Mouse (Mus musculus) kidney, postnatal 10 days (tissue): ENCODE results near the gene Sdk1.

Experiments used
- DNase-seq: peaks from one replicate; pipeline ENCODE4 v3.0.0; 2021; ENCODE audit warnings: mixed read lengths

Sdk1 gene

DNA sequence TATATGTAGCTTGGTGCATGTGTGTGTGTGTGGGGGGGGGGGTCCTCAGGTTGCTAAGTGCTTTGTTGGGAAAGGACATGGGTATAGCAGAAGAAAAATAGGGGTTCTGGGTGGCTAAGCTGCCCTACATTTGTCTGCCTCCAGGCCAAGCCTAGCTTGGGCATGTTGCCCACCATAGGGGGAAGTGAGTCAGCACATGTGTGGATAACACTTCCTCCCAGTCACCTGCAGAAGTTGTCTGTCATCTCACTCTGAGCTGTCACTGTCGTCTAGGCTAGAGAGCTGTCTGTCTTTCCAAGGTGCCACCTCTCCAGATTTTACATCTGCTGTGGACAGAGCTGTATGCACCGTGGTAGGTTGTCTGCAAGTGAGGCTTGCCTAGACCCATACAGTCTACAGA, 539.9 kb downstream of the Sdk1 start:
- no peak for DNase-seq

DNA sequence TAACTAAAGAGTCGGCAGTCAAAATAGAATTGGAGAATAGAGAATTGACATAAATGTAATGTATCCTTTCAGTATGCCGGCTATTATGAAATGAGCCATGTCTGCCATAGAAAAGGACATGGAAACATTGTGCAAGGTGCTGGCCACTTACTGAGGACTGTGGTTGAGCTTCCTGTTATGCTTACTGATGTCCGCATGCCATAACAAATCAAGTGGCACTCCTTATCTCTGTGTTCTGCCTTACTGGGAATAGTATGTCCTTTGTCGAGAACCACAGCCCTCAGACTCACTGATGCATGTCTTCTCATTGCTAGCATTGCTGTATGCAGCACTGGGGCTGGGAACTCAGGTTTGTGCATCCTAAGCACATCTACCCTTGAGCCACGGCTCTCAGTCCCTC, 541.0 kb downstream of the Sdk1 start:
- DNase-seq: no peak

DNA sequence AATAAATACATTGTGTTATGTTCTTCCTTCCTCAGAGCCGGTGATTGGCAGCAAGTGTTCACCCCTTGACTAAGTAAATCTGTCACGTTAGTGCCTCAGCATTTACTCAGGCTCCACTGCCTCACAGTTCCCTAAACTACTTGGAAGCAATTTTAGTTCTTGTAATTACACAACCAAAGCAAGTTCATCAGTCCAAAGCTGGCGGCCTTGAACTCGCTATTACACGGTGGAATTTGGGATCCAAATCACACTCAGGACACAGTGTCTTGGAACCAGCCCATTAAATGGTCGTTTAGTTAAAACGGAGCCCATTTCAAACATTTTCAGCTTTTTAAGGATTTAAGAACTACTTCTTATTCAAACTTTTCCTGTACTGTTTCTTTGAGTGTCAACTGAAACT, 542.2 kb downstream of the Sdk1 start:
- DNase-seq: no peak

DNA sequence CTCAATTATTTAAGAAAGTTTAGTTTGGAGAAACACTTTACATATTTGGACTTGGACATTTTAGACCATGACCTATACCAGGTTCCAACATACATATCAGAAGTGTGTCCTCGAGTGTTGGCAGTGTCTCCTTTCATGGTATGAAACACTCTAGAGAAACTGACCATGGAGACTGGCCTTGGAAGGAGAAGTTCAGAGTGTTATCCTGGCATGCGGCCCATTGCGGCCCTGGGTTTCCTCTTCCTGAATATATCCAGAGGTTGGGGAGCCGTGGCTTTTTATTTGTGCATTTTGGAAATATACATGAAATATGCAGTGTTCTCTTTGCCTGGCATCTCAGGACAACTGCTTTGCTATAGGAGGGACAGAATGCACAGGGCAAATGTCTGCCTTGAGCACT, 552.6 kb downstream of the Sdk1 start:
- DNase-seq: no peak

DNA sequence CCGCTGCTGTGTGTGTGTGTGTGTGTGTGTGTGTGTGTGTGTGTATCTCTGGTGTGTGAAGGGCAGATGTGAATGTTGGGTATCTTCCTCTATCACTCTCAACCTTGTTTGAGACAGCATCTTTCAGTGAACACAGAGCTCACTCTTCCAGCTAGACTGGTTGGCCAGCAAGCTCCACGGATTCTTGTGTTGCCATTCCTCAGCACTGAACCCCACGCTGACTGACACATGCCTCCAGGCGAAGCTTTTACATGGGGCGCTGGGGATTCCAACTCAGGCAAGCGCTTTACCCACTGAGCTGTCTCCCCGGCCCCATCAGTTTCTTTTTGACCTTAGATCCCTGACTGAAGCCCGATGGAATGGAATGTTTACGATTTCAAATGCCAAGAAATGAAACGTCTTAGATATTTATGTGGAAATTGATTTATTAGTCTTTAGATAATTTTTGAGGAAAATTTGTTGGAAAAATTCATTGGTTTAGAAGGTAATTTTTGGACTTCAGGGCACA, 582.6 kb downstream of the Sdk1 start:
- DNase-seq: no peak

DNA sequence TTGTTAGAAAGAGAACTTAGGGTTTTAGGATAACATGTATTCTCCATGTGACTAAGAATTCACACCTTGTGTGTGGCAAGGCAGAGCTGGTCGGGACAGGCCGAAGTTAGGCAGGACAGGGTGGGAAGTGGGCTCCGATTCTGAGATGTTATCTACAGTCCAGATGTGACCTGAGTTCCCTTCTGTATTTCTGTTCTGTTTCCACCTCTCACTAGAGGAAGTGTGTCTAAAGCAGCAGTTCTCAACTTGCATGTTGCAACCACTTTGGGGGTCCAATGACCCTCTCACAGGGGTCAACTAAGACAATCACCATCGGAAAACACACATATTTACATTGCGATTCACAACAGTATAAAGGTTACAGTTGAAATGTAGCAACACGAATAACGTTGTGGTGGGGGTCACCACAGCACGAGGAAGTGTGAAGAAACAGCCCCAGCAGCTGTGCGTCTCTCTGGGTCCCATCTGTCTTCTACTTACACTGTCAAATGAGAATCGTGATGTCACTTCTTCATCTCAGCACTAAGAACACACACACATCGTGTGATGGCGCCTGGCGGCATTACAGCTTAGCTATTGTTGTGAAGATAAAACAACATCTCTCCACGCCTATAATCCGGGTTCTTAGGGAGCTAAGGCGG, 583.6 kb downstream of the Sdk1 start:
- no peak for DNase-seq

DNA sequence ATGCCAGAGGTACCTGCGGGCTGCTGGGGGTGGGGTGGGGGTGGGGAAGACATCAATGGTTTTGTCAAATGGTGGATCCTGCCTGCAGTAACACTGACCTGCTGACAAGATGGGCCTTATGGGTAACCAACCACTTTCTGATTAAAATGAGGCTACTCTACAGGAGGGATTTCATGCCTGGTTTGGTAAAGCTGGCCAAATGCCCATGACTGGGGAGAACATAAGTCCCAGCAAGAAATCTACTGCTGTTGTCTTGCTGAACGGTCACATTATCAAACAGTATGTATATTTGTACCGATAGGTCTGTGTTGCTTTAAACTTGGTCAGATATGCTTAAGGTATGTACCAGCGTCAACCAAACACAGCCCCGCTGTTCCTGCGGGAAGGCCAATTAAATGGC, 594.3 kb downstream of the Sdk1 start:
- no peak for DNase-seq

DNA sequence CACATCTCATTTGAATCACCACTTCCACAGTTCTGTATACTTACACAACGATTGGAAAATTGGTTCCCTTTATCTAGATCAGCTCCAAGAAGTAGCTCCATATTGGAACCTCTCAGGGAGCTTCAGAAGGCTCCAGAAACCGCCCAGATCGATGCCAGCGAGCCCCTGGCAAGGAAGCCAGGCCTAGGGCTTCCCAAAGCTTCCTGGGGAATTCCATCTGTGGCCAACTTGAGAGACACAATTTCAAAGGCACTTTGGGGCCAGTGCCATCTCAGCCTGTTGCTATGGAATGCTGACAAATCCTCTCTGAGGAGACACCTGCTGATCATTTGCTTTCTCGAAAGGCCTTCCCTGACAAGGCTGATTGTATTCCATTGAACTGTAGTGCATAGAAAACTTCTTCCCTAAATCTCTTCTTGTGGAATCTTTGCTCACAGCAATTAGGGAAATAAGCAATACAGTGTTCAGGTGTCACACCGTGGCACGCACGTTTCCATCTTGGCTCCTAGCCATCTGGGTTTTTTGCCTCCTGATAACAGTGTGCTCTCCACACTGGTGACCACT, 595.7 kb downstream of the Sdk1 start:
- DNase-seq: no peak

DNA sequence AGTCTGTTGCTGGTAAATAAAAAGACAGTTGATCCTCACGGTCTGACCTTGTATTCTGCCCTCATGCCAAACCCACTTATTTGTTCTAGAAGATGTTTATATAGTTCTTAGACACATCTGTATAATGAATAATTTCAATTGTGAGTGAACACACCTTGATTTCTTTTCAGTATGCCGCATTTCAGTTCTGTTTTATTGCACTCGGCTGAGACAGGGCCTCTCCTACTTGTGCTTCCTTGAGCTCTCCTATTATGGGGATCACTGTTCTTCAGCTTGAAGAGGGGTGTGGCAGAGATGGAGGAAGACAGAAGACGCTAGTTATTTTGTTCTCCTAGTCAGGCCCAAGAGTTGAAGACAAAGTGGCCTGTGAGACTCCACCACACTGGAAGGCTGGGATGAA, 603.4 kb downstream of the Sdk1 start:
- no peak for DNase-seq

DNA sequence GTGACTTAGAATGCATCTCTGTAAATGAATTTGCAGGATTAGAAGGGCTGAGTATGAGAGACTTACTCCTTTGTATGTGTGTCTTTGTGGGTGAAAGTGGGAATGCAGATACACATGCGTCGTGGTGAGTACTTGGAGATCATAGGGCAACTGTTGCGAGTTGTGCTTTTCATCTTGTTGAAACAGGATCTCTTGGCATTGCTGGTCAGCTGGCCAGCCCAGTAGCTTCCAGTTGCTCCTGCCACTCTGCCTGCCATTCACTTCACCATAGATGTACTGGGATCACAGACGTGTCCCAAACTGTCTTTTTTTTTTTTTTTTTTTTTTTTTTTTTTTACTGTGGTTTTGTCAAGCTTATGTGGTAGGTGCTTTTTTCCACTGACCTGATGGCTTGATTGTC, 606.4 kb downstream of the Sdk1 start:
- no peak for DNase-seq

DNA sequence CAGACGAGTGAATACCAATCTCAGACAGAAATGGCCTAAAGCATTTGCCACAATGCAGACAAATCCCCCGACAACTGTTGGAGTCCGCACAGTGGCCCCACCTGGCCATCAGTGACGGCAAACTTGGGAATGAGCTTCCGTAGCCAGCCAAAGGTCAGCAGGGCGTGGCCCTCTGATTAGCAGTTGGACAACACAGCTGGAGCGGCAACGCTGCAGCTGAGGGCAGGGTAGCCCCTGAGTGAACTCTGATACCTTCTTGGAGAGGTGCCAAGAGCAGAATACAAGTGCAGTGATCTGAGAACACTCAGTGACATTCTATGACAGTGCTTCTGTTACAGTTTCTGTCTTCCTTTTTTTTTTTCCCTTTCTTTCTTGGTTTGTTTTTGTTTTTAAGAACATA, 610.9 kb downstream of the Sdk1 start:
- DNase-seq: peak; percentile 71

DNA sequence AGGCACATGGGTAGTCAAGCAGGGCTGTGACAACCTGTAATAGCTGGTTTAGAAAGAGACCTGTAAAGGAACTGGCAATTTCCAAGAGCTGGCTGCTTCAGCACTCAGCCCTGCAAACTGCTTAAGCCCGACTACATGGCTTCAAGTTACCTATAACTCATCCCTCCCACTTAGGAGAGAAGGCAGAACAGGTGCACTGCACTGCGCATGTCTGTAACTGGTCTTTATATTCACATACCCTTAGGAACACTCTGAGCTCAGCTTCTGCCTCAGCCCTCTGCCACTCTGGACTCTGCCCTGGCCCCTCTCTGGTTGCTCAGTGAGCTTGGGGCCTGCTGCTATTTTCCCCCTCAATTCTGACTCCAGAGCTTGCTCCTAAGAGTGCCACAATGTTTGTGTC, 615.2 kb downstream of the Sdk1 start:
- no peak for DNase-seq

DNA sequence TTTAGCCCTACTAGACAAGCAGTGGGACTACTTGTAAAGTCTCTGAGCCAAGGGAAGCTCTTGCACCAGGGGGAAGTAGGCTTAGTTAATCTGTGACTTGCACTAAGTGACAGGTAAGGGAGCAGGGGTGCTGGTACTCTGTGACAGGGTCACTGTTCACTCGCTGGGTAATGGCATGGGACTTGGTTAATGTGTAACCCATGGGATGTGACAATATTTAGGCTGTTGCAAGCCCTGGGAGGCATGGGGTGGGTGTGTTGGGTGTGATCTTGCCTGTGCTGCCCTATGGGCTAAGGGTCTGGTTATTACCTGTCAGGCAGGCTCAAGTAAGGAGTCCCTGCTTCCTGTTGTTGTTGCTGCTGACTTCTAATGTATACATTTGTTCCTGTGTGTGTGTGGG, 616.5 kb downstream of the Sdk1 start:
- DNase-seq: peak; percentile 46

DNA sequence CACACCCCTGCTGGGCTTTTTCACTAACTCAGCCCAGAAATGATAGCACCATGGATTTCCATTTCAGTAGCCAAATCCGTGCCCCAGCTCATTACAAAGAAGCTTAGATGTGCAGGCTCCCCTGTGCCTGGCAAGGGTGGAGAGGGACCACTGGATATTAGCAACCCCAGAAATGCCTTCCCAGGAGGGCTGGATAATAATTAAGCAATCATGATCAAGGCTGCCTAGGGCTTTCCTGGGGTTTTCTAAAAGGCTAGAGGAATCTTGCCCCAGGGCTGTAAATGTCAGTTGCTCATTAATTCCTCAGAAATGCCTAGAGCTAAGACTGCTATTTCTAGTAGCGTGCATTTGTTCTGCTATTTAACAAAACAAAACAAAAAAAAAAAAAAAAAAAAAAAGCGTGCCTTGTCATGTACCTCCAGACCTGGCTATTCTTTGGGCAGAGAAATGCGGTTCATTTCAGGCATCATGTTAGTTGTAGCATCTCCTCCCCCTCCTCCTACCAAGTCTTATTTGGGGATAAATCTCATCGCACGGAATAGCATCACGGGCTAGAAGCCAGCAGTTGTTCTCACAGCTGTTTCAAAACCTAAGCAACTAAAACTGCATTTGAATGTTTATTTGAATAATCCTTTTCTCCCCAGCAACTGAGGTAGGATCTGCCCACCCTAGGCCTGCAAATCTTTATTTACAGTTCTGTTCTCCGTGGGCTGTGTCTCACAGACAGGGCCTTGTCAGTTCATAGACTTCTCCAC, 617.3 kb downstream of the Sdk1 start:
- peak; percentile 39 for DNase-seq

DNA sequence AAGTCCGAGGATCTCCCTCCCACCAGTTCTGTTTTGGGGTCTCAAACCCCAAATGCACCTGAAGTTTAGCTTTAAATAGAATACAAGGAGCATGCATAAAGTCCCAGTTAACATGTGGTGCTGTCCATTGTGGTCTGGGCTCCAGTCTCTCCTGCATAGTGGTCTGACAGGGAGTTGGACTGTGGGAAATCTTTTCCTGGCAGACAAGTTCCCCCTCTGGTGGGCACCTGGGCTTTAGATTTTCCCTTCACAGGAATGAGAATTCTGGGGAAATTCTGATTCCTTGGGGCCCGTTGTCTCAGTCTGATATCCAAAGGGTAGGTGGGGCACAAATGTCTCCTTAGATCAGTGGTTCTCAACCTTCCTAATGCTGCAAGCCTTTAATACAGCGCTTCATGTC, 624.8 kb downstream of the Sdk1 start:
- peak; percentile 24 for DNase-seq

DNA sequence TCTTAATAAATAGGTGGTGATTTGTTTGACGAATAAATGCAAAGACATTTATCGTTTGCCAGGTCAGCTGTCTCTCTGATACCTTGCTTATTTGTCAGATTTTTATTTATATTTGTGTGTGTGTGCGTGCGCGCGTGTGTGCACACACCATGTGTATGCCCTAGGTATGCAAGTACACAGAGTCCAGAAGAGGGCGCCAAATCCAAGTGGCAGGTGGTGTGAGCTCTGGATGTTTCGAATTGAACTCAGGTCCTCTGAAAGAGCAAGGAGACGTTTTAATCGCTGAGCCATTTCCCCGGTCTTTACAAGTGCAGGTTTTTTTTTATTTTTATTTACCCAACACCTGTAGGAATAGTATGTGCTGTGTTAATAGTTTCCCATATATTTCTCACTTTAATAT, 632.5 kb downstream of the Sdk1 start:
- no peak for DNase-seq

DNA sequence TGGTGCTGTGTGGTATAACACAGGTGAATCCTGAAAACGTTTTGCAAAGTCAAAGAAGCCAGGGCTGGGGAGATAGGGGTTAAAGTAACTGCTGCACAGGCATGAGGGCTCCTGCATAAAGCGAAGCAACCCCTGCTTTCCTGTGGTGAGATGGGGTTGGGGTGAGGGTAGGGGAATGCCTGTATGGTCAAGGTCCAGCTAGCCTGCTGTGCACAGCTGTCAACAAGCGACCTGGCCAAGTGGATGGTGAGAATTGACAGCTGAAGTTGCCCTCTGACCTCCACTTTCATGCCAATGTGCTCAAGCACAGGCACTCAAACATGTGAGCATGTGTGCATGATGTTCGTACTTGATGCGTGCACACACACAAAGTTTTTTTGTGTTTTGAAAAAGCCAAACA, 639.4 kb downstream of the Sdk1 start:
- no peak for DNase-seq

DNA sequence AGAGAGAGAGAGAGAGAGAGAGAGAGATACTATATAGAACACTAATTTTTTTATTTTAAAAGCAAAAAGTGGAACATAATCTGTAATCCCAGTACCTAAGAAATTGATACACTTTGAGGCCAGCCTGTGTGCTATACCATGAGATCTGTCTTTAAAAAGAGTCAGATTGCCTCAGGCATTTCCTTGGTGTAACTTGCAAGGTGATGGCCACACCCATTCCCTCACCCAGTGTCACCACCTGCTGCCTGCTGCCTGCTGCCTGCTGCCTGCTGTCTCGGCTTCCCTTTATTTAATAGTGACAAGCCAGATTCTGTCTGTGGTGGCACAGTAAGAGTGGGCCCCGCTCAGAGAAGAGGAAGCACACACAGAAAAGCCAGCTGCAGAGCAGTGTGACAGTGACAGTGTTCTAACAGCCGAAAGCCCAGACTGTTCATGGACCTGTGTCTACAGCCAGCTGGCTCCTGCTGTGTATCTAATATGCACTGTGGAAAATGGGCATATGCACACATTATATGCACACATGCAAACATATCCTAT, 642.9 kb downstream of the Sdk1 start:
- no peak for DNase-seq

DNA sequence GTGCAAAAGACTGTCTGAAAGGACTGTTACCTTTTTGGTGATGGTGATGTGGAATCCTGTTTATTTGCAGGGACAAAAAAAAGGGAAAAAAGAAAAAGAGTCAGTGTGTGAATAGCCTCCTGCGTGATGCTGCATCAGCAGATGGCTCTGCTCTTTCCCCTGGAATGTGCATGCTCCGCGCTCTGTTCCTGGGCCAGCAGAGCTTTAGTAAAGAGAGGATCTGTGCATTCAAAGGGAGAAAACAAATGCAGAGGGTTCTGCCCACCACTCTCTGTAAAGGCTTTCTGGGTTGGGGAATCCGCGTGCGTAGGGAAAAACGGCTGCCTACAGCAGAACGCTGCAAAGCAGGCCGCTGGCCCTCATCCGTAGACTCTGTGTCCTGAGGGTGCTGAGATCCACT, 644.7 kb downstream of the Sdk1 start:
- peak; percentile 37 for DNase-seq

DNA sequence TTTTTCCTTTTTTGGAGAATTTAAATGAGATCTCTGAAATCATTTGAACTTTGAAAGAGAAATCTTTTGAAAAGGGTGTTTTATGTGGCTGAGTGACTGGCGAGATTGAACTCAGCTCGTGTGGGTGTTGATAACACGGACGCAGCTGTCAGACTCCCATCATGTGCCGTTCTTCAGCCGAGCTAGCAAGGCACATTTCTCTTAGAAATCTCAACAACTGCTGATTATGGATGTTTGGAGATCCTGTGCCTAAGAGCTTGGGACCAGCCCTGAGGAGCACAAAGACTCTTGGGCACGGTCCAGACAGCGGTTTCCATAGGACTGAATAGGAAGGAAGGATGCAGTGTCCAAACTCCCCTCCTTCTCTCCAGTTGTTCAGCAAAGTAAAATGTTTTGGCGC, 648.5 kb downstream of the Sdk1 start:
- no peak for DNase-seq

DNA sequence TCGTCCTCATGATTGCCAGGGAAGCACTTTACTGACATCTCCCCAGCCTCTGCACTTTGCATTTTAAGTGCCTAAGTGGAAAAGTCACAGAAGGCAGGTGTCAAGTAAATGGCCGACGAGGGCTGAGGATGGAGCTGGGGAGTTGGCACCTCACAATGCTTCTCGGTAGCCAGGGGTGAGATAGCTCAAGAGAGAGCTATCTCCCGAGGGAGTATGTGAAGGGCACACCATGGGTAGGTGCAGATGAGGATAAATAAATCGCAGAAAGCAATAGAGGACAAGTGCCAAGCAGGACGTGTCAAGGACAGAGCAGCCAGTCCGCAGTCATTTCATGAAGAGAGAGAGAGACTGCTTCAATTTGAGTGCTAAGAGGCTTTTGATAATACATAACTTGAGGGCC, 655.1 kb downstream of the Sdk1 start:
- no peak for DNase-seq

DNA sequence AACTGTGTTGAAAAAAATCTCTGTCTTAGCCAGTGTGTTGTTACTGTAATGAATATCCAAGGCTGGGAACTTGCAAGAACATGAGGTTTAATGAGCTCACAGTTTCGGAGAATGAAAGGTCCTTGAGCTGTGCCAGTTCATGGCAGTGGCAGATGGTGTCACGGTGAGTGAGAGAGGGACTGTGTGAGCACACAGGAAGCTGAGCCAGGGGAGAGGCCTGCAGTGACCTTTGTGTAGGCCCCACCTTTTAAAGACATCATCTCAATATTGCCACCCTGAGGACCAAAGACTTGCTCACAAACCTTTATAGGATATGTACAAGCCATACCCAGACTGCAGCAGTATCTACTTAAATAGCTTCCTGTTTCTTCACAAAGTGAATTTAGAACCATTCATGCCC, 656.2 kb downstream of the Sdk1 start:
- no peak for DNase-seq

DNA sequence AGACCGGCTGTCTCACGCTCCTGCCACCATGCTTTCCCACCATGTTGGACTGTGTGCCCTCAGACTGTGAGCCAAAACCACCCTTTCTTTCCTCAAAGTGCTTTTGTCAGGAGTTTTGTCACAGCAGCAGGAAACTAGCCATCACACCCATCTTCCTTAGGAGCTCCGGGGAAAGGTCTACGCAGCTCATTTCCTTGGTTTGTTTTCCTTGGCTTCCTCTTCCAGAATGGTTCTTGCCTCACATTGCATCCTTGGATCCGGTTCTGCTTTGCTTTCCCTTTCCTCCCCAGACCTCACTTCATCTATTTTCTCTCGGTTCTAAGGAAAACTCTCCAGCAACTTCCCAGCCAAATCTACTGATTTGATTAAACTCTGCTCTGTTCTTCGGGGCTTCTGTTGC, 658.5 kb downstream of the Sdk1 start:
- DNase-seq: no peak
